Mouse (Mus musculus): ENCODE data around the gene Pm20d2. TPM values are rescaled to one million over a fixed set of nuclear protein-coding genes. Genes with fewer than 3 reads are reported as not detected.

Pm20d2 gene
- not detected for polyA plus RNA-seq (2012; fragmentation: generic; extraction: Trizol)

DNA sequence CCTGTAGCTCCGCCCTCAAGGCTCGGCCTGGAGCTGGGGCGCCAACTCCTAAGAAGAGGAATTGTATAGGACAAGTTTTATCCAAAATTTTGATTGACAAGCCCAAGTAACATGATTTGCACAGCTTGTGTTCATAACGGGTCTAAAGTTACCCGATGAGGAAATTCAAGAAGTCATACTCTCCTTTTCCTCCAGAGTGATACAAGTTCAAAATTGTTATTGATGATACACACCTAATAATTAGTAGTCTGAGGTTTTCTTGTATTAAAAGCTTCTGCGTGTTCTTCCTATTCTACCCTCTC lies at the start of gene Pm20d2:
Pm20d2 (minus strand) TSS at position 3 of the 302 bp plus-strand sequence.
- Histone ChIP-seq H3K79me2 (ENCODE audit: control insufficient read depth, insufficient read depth) (no peaks in the 10 kb centered on the region), H3K4me2 (ENCODE audit: low read depth) (peak within 1 kb of the TSS; percentile 1), H3K27me3 (ENCODE audit: control insufficient read depth, insufficient read depth, insufficient read length) (peaks cover 16% of the 10 kb centered on the region), H3ac (ENCODE audit: control insufficient read depth, insufficient read length) (no peak within 1 kb of the TSS), H3K36me3 (ENCODE audit: control insufficient read depth, insufficient read depth) (no peaks in the 10 kb centered on the region), H3K4me3 (no peak within 1 kb of the TSS)
- TF ChIP-seq POLR2A (IDR thresholded peaks at IDR 0.05; ENCODE audit: insufficient read length, low read depth) (no peak), E2F4 (IDR thresholded peaks at IDR 0.05; ENCODE audit: insufficient read depth) (no peak), CEBPB (IDR thresholded peaks at IDR 0.05; ENCODE audit: insufficient read depth, poor library complexity, severe bottlenecking) (no peak), POLR2AphosphoS2 (IDR thresholded peaks at IDR 0.05; ENCODE audit: insufficient read length, low read depth) (no peak)

DNA sequence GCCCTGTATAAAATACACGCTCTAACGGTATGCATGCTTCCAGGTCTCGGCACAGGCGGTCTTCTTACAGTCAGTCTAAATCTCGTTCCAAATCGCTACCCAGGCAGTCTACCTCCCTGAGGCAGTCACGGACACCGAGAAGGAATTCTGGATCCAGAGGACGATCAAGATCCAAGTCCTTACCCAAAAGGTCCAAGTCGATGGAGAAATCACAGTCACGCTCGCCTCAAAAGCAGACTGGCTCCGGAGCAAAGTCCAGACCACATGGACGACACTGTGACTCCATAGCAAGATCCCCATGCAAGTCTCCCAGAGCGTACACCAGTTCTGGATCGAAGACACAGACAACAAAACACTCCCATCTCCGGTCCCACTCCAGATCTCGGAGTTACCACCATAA lies 41.3 kb upstream of the Pm20d2 start:
- TF ChIP-seq CEBPB (IDR thresholded peaks at IDR 0.05; ENCODE audit: insufficient read depth, poor library complexity, severe bottlenecking) = no peak
- TF ChIP-seq POLR2A (IDR thresholded peaks at IDR 0.05; ENCODE audit: insufficient read length, low read depth) = no peak
- TF ChIP-seq TCF3 (IDR thresholded peaks at IDR 0.05; ENCODE audit: insufficient read length, low read depth) = no peak
- no peak for TF ChIP-seq USF1 (IDR thresholded peaks at IDR 0.05; ENCODE audit: low read depth)
- no peak for TF ChIP-seq SRF (IDR thresholded peaks at IDR 0.05; ENCODE audit: control insufficient read depth, insufficient read length, low read depth)
- no peak for TF ChIP-seq MAX (IDR thresholded peaks at IDR 0.05; ENCODE audit: low read depth)
- no peak for TF ChIP-seq TCF12 (IDR thresholded peaks at IDR 0.05; ENCODE audit: insufficient read depth, poor library complexity, severe bottlenecking)
- no peak for TF ChIP-seq E2F4 (IDR thresholded peaks at IDR 0.05; ENCODE audit: insufficient read depth)
- Histone ChIP-seq H3K27me3 (ENCODE audit: control insufficient read depth, insufficient read depth, insufficient read length) (peaks cover 11% of the 10 kb centered on the region), H3K4me2 (ENCODE audit: low read depth) (no peak overlapping the region), H3ac (ENCODE audit: control insufficient read depth, insufficient read length) (no peak overlapping the region), H3K4me3 (no peak overlapping the region), H3K36me3 (ENCODE audit: control insufficient read depth, insufficient read depth) (no peaks in the 10 kb centered on the region), H3K79me2 (ENCODE audit: control insufficient read depth, insufficient read depth) (no peaks in the 10 kb centered on the region)

DNA sequence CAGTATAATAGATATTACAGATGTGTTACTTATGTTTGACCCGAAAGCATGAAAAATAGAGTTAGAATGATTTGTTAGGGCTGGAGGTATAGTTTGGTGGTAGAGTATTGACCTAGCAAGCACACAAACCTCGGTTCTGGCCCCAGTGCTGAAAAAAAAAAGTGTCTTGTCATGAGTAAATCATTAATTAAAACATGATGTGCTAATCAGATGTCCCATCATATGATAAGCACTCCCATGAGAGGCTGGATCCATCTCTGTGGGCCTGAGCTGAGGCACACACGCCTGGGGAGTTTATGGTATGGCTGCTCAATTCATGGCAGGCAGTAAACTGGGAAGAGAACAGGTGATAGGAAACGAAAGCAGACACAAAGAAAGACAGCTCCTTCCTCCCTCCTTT lies 40.1 kb upstream of the Pm20d2 start:
- Histone ChIP-seq H3K4me2 (ENCODE audit: low read depth) (no peak overlapping the region), H3K36me3 (ENCODE audit: control insufficient read depth, insufficient read depth) (no peaks in the 10 kb centered on the region), H3ac (ENCODE audit: control insufficient read depth, insufficient read length) (no peak overlapping the region), H3K79me2 (ENCODE audit: control insufficient read depth, insufficient read depth) (no peaks in the 10 kb centered on the region), H3K4me3 (no peak overlapping the region), H3K27me3 (ENCODE audit: control insufficient read depth, insufficient read depth, insufficient read length) (peaks cover 15% of the 10 kb centered on the region)
- no peak for TF ChIP-seq TCF3 (IDR thresholded peaks at IDR 0.05; ENCODE audit: insufficient read length, low read depth)
- TF ChIP-seq POLR2A (IDR thresholded peaks at IDR 0.05; ENCODE audit: insufficient read length, low read depth) = no peak
- no peak for TF ChIP-seq POLR2AphosphoS2 (IDR thresholded peaks at IDR 0.05; ENCODE audit: insufficient read length, low read depth)
- TF ChIP-seq TCF12 (IDR thresholded peaks at IDR 0.05; ENCODE audit: insufficient read depth, poor library complexity, severe bottlenecking) = no peak
- TF ChIP-seq CEBPB (IDR thresholded peaks at IDR 0.05; ENCODE audit: insufficient read depth, poor library complexity, severe bottlenecking) = no peak
- no peak for TF ChIP-seq MYOG (IDR thresholded peaks at IDR 0.05; ENCODE audit: control insufficient read depth in 1 of 3, insufficient read depth in 1 of 3, insufficient read length in 2 of 3, low read depth in 2 of 3)
- no peak for TF ChIP-seq MYOD1 (IDR thresholded peaks at IDR 0.05; ENCODE audit: control insufficient read depth in 1 of 3, insufficient read length in 2 of 3, low read depth in 2 of 3)
- no peak for TF ChIP-seq SRF (IDR thresholded peaks at IDR 0.05; ENCODE audit: control insufficient read depth, insufficient read length, low read depth)
- no peak for TF ChIP-seq USF1 (IDR thresholded peaks at IDR 0.05; ENCODE audit: low read depth)
- TF ChIP-seq REST (IDR thresholded peaks at IDR 0.05; ENCODE audit: insufficient read depth, insufficient read length) = no peak
- no peak for TF ChIP-seq MAX (IDR thresholded peaks at IDR 0.05; ENCODE audit: low read depth)
- TF ChIP-seq E2F4 (IDR thresholded peaks at IDR 0.05; ENCODE audit: insufficient read depth) = no peak

DNA sequence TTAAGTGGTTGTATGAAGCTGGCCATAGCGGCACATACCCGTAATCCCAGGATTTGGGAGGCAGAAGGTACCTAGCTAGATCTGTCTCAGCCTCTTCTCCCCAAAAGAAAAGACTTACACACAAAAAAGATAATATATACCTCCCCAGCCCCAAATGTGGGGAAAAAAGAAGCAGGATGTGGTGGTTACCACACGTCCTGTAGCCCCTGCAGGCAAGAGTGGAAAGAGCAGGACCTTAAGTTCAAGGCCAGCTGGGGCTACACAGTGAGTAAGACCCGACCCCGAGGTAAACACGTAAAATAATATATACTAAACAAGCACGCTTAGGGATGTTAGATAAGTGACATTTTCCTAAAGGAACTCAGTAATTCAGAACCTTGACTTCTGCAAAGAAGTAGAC lies 37.6 kb upstream of the Pm20d2 start:
- no peak overlapping the region for H3K4me3 ChIP-seq
- no peak for TF ChIP-seq TCF3 (IDR thresholded peaks at IDR 0.05; ENCODE audit: insufficient read length, low read depth)
- no peak for TF ChIP-seq REST (IDR thresholded peaks at IDR 0.05; ENCODE audit: insufficient read depth, insufficient read length)
- TF ChIP-seq TCF12 (IDR thresholded peaks at IDR 0.05; ENCODE audit: insufficient read depth, poor library complexity, severe bottlenecking) = no peak
- no peak for TF ChIP-seq E2F4 (IDR thresholded peaks at IDR 0.05; ENCODE audit: insufficient read depth)
- no peak for TF ChIP-seq POLR2A (IDR thresholded peaks at IDR 0.05; ENCODE audit: insufficient read length, low read depth)
- TF ChIP-seq CEBPB (IDR thresholded peaks at IDR 0.05; ENCODE audit: insufficient read depth, poor library complexity, severe bottlenecking) = no peak
- H3K79me2 ChIP-seq (ENCODE audit: control insufficient read depth, insufficient read depth) = no peaks in the 10 kb centered on the region
- H3ac ChIP-seq (ENCODE audit: control insufficient read depth, insufficient read length) = no peak overlapping the region
- H3K27me3 ChIP-seq (ENCODE audit: control insufficient read depth, insufficient read depth, insufficient read length) = peaks cover 10% of the 10 kb centered on the region
- H3K36me3 ChIP-seq (ENCODE audit: control insufficient read depth, insufficient read depth) = no peaks in the 10 kb centered on the region
- no peak overlapping the region for H3K4me2 ChIP-seq (ENCODE audit: low read depth)

DNA sequence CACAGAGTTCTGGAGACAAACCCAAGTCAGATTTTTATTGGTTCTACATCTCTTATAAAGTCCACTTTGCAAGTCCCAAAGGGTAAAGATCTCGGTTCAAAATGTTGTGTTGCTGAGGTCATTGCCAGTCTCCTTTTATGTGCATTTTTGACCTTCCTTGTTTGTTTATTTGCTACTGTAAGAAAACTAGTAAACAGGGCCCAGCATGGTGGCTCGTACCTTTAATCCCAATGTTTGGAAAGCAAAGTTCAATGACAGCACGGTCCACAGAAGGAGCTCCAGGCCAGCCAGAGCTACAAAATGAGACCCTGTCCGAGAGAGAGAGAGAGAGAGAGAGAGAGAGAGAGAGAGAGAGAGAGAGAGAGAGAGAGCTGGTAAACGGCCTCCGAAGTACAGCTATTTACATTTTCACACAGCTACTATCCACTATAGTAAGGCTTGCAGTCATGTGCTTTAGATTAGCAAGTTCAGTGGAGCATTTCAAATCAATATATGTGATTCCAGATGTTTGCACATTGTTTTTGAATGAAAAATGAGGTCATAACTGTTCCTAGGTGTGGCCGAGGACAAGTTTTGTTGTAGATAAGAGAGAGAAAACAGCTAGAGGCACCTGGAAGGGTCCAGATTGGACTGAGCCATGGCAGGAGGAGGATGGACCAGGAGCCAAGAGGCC lies 34.6 kb upstream of the Pm20d2 start:
- no peak overlapping the region for H3K4me2 ChIP-seq (ENCODE audit: low read depth)
- no peak overlapping the region for H3ac ChIP-seq (ENCODE audit: control insufficient read depth, insufficient read length)
- H3K36me3 ChIP-seq (ENCODE audit: control insufficient read depth, insufficient read depth) = no peaks in the 10 kb centered on the region
- TF ChIP-seq POLR2A (IDR thresholded peaks at IDR 0.05; ENCODE audit: insufficient read length, low read depth) (no peak), TCF12 (IDR thresholded peaks at IDR 0.05; ENCODE audit: insufficient read depth, poor library complexity, severe bottlenecking) (no peak), CEBPB (IDR thresholded peaks at IDR 0.05; ENCODE audit: insufficient read depth, poor library complexity, severe bottlenecking) (no peak), USF1 (IDR thresholded peaks at IDR 0.05; ENCODE audit: low read depth) (no peak), REST (IDR thresholded peaks at IDR 0.05; ENCODE audit: insufficient read depth, insufficient read length) (no peak), MYOG (IDR thresholded peaks at IDR 0.05; ENCODE audit: control insufficient read depth in 1 of 3, insufficient read depth in 1 of 3, insufficient read length in 2 of 3, low read depth in 2 of 3) (no peak), MAX (IDR thresholded peaks at IDR 0.05; ENCODE audit: low read depth) (no peak), TCF3 (IDR thresholded peaks at IDR 0.05; ENCODE audit: insufficient read length, low read depth) (no peak), MYOD1 (IDR thresholded peaks at IDR 0.05; ENCODE audit: control insufficient read depth in 1 of 3, insufficient read length in 2 of 3, low read depth in 2 of 3) (no peak)
- no peak overlapping the region for H3K4me3 ChIP-seq
- no peaks in the 10 kb centered on the region for H3K79me2 ChIP-seq (ENCODE audit: control insufficient read depth, insufficient read depth)
- peaks cover 16% of the 10 kb centered on the region for H3K27me3 ChIP-seq (ENCODE audit: control insufficient read depth, insufficient read depth, insufficient read length)

All from myocyte (in vitro differentiated cells).